Mouse (Mus musculus) embryonic fibroblast, embryonic 13.5 days (primary cell): ENCODE measurements around the gene Erc2. TPM values are rescaled to one million over a fixed set of nuclear protein-coding genes. Genes with fewer than 3 reads are reported as not detected.

Source experiments
- H3K27ac ChIP-seq: 2 replicates; pipeline ENCODE4 v1.5.1; 2012; ENCODE audit warnings: low read length, control low read depth, inconsistent platforms; ENCODE audit not compliant: insufficient read depth
- H3K4me1 ChIP-seq: 2 replicates; pipeline ENCODE4 v1.6.1; 2011; ENCODE audit warnings: low read length; ENCODE audit not compliant: control insufficient read depth, insufficient read depth
- H3K4me3 ChIP-seq: 2 replicates; pipeline ENCODE4 v1.5.1; 2011; ENCODE audit warnings: mild to moderate bottlenecking, control low read depth, low read length; ENCODE audit not compliant: insufficient read depth
- CTCF ChIP-seq: IDR thresholded peaks from 2 replicates; pipeline ENCODE4 v1.5.1; 2011; ENCODE audit warnings: mild to moderate bottlenecking, control low read depth, low read length, moderate library complexity, borderline replicate concordance; ENCODE audit not compliant: insufficient read depth
- POLR2A ChIP-seq: IDR thresholded peaks from 2 replicates; pipeline ENCODE4 v1.6.1; 2011; ENCODE audit warnings: low read depth, mild to moderate bottlenecking, control low read depth, low read length, moderate library complexity
- polyA plus RNA-seq: library from polyadenylated mRNA; stranded (reverse); fragments of >200 nt; gene quantifications from 2 replicates; pipeline ENCODE4 v1.2.4, GENCODE M21; 2011; ENCODE audit warnings: low read depth; ENCODE audit not compliant: missing spikeins, insufficient read length

The Erc2 gene
- polyA plus RNA-seq, 1 experiment: 4.4 TPM

GRCm38 (mm10) chr14:28326456-28326855 lies 704.2 kb downstream of the Erc2 start:
- Histone ChIP-seq H3K4me1 (peaks cover 3% of the 10 kb centered on the region; the same call in 1 of the 2 replicates), H3K4me3 (no peak overlapping the region), H3K27ac (no peak overlapping the region)
- TF ChIP-seq POLR2A: no peak
- TF ChIP-seq CTCF: no peak

DNA sequence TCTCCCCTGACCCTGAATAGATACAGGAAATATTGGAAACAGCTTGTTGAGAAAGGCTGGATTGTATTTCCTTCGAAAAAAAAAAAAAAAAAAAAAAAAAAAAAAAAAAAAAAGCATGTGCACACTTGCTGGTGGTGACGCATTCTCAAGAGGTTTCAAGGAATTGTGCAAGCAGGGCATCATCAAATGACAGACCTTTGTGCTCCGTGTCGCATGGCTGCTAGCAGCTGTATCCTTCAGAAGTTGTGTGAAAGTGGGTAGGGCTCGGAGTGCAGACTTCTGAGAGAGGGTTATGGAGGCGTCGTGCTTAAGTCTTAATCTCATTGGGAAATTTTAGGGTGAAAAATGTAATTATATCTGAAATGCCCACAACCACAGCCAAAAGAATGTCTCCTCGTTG lies 706.3 kb downstream of the Erc2 start:
- peaks cover 3% of the 10 kb centered on the region; the same call in 1 of the 2 replicates for H3K4me1 ChIP-seq
- no peak for TF ChIP-seq POLR2A
- TF ChIP-seq CTCF: no peak
- H3K27ac ChIP-seq: no peak overlapping the region

DNA sequence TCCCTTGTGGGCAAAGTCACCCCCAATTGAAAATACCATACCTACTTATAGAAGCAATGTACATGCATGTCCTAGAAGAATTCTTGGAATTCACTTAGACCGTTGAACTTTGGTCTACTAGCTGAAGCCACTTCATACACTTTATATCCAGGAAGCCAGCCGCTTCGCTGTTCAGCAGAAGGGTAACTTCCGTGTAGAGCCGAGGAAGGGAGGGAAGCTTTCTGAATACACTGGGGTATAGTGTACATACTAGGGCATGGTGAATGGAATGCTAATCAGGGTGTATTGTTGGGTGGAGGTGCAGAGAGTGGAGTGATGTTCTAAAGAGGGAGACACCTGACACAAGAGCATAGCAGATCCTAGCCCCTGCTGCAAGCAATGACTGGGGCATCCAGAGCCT lies 708.9 kb downstream of the Erc2 start:
- no peak overlapping the region for H3K4me3 ChIP-seq
- TF ChIP-seq CTCF (no peak), POLR2A (no peak)
- no peak overlapping the region for H3K27ac ChIP-seq
- H3K4me1 ChIP-seq: peaks cover 3% of the 10 kb centered on the region; the same call in 1 of the 2 replicates

More for the DNA sequence above, 706.3 kb downstream of the Erc2 start:
- no peak overlapping the region for H3K4me3 ChIP-seq

DNA sequence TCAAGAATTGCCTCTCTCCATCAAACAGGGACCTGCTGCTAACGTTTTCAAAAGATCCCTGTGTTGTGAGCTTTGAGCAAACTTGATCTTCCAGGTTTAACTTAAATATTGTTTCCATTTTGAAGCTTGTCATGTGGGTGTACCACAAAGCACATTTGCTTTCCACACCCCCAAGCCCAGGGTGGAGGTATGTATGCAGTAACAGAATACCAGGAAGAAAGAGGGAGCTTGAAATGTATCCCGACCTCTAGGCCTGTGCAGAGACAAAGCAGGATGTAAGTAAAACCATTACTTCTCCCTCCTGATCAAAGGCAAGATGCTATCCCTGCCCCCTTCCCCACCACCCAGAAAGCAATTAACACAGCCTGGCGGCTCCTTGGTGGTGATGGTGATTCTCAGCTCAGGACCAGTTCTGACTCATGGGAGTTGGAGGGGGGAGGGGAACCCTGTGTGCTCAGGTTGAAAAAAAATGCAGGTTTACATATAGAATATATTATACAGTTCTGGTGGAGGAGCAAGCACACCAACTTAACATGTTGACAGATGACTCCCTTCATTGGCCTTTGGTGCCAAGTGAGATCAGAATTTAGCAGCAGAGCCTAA lies 710.2 kb downstream of the Erc2 start:
- no peak overlapping the region for H3K27ac ChIP-seq
- peaks cover 3% of the 10 kb centered on the region; the same call in 1 of the 2 replicates for H3K4me1 ChIP-seq
- TF ChIP-seq POLR2A (no peak), CTCF (no peak)
- H3K4me3 ChIP-seq: no peak overlapping the region

DNA sequence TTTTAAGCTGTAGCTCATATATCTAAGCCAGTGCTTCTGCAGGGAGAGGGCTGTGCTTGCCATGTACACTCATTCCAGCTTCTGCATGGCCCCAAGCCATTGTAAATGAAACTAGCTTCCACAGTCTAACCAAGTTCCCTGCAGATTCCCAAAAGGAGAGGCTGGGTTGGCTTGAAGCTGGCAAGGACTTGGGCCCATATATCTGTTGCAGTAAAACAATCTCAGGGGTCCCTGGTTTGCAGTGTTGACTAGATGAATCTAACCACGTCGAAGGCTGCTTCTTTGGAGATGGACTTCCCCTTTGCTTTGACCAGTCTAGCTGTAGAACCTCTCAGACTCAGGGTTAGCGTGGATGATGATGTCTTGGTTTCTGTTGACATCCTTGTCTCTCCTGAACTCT lies 716.9 kb downstream of the Erc2 start:
- TF ChIP-seq CTCF: no peak
- TF ChIP-seq POLR2A: no peak
- no peak overlapping the region for H3K4me3 ChIP-seq
- no peaks in the 10 kb centered on the region for H3K4me1 ChIP-seq
- no peak overlapping the region for H3K27ac ChIP-seq

GRCm38 (mm10) chr14:28349129-28349528 lies 726.9 kb downstream of the Erc2 start:
- H3K4me1 ChIP-seq: peaks cover 2% of the 10 kb centered on the region; the same call in 1 of the 2 replicates
- no peak overlapping the region for H3K4me3 ChIP-seq
- TF ChIP-seq CTCF (no peak), POLR2A (no peak)
- H3K27ac ChIP-seq: no peak overlapping the region

GRCm38 (mm10) chr14:28356031-28356430 lies 733.8 kb downstream of the Erc2 start:
- TF ChIP-seq POLR2A (no peak), CTCF (no peak)
- Histone ChIP-seq H3K4me3 (no peak overlapping the region), H3K4me1 (no peaks in the 10 kb centered on the region; the same call in none of the 2 replicates), H3K27ac (no peak overlapping the region)

DNA sequence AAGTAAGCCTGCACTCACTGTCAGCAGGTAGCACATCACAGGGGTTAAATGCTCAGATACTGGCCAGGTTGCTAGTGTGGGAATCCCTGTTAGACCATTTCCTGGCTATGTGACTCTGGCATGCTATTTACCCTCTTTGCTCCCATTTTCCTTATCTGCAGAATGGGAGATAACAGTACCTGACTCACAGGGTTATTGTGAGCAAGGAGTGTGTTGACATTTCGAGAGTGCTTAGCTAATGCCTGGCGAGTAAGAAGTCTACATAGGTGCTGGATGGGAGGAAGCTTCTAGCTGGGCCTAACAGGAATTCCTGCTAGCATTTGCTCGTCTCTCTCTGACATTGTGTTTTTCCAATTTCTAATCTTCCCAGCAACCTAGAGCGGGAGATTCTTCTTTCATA lies 737.3 kb downstream of the Erc2 start:
- TF ChIP-seq POLR2A (no peak), CTCF (no peak)
- Histone ChIP-seq H3K27ac (no peak overlapping the region), H3K4me3 (no peak overlapping the region), H3K4me1 (no peaks in the 10 kb centered on the region; the same call in 1 of the 2 replicates)

- no peak overlapping the region for H3K27ac ChIP-seq
- no peaks in the 10 kb centered on the region; the same call in 1 of the 2 replicates for H3K4me1 ChIP-seq
- no peak overlapping the region for H3K4me3 ChIP-seq
- TF ChIP-seq POLR2A (no peak), CTCF (no peak)
Measured at GRCm38 (mm10) chr14:28359983-28360382, 737.8 kb downstream of the Erc2 start.

DNA sequence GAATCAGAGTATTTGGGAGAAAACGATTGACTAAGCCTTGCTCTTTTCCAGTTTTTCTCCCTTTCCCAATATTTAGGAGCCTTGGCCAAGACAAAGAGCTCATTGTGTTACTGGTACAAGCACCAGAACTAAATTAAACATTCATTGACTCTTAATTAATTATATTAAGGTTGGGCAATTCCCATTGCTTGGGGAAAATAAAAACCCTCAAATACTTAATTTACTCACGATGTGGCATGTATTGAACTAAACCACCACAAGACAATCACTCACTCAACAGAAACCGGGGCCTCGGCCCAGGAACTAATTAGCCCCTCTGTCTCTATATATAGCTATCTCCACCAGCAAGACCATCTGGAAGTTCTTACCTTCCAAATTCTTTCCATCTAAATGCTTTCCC lies 740.1 kb downstream of the Erc2 start:
- no peak overlapping the region for H3K27ac ChIP-seq
- TF ChIP-seq CTCF (no peak), POLR2A (no peak)
- H3K4me1 ChIP-seq: no peaks in the 10 kb centered on the region

DNA sequence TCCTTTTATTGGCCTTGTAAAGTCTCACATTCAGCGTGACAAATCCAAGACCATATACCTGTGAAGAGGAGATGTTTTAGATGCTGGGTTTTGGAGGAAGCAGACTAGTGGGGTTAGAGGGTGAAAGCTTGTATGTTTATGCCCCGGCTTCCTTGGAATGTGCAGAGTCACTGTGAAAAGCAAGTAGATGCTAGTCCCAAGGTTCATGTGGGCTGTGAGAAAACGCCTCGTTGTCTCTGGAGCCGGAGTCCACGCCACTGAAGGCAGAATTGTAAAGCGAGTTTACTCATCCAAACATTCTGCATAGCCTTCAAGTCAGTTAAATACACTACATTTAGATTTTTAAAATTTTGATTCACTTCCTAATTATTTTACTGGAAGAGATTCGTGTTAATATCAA lies 748.5 kb downstream of the Erc2 start:
- peaks cover under 1% of the 10 kb centered on the region; the same call in 1 of the 2 replicates for H3K4me1 ChIP-seq

More for the DNA sequence above, 740.1 kb downstream of the Erc2 start:
- no peak overlapping the region for H3K4me3 ChIP-seq

DNA sequence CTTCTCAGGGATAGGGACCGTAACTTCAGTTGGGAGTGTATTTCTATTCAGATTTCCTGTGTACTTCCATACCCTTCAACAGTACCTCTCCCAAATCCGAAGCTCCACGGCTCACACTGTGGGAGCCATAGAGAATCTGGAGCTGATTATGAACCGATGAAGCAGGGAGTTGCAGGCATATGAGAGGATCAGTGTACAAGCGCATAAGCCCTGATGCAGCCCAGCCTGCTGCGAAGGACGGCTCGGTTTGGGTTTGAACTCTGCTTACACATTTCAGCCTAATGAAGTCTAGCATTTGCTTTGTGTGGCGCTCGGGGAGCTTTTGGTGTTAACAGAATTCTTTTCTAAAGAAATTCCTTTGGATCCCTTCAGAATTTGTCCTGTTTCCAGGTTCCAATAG lies 749.4 kb downstream of the Erc2 start:
- TF ChIP-seq POLR2A: no peak
- TF ChIP-seq CTCF: no peak
- peaks cover 6% of the 10 kb centered on the region for H3K4me1 ChIP-seq
- H3K4me3 ChIP-seq: no peak overlapping the region
- no peak overlapping the region for H3K27ac ChIP-seq

More for the DNA sequence above, 748.5 kb downstream of the Erc2 start:
- Histone ChIP-seq H3K4me3 (no peak overlapping the region), H3K27ac (0 out of 2 replicates have a peak overlapping the region, but pooled peaks have one; percentile 1)
- TF ChIP-seq POLR2A (no peak), CTCF (no peak)
